Mouse (Mus musculus): Measurements from ENCODE around the gene E2f4. TPM values are rescaled to one million over a fixed set of nuclear protein-coding genes. Genes with fewer than 3 reads are reported as not detected.
A peak's percentile ranks its signal among the peaks of the same experiment; 100 is the strongest.

E2f4 gene
- polyA plus RNA-seq, 1 experiment: 41.2 TPM

DNA sequence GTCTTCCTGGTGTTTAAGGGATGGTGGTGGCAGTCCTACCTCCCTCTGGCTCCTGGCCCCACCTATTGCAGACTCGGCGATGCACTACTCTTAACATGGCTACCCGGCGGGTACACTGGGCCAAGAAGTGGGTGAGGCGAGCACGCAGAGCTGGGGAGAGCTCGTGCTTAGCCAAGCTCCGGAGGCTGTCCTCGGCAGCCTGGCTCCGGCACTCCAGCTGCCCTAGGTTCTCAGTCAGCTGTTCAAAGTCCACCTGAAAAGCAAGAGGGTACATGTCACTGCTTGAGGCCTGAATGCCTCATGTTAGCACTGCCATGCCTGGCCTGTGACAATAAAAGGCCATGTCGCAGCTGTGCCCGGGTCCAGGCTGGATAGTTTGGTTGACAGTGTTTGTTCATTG lies 32.9 kb downstream of the E2f4 start:
- no peaks in the 10 kb centered on the region for H3K27me3 ChIP-seq (replicated peaks)

DNA sequence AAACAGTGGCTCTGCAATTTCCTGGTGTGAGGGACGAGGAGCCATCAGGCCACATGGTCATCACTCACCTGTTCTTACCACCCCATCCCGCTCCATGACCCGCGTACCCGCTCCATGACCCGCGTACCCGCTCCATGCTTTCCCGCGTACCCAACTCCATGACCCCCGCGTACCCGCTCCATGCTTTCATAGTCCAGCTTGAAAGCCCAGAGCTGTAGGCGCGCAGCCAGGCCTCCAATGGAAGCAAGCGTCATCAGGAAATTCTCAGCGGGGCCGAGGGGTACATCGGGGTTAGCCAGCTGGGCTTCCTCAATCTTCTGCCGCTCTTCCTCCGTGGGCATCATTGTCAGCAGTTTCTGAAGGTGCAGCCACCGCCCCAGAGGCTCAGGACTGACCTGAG lies 34.0 kb downstream of the E2f4 start:
- H3K9me3 ChIP-seq: no peaks in the 10 kb centered on the region
- peak overlapping the region; percentile 31 for H3K4me3 ChIP-seq (replicated peaks)
- peaks cover 92% of the 10 kb centered on the region for H3K36me3 ChIP-seq (replicated peaks; ENCODE audit: low read length)
- TF ChIP-seq GATA1 (IDR thresholded peaks at IDR 0.05; ENCODE audit: borderline replicate concordance, low read length): no peak
- peaks cover 89% of the 10 kb centered on the region for H3K4me1 ChIP-seq
- no peaks in the 10 kb centered on the region for H3K27me3 ChIP-seq (replicated peaks)

More for the DNA sequence above, 32.9 kb downstream of the E2f4 start:
- TF ChIP-seq FLI1 (IDR thresholded peaks at IDR 0.05; ENCODE audit: low read length) (no peak), GATA1 (IDR thresholded peaks at IDR 0.05; ENCODE audit: borderline replicate concordance, low read length) (no peak)
- Histone ChIP-seq H3K4me1 (peaks cover 79% of the 10 kb centered on the region), H3K36me3 (replicated peaks; ENCODE audit: low read length) (peaks cover 80% of the 10 kb centered on the region), H3K9me3 (no peaks in the 10 kb centered on the region), H3K4me3 (replicated peaks) (no peak overlapping the region)

GRCm38 (mm10) chr8:105331931-105332330 lies 34.5 kb downstream of the E2f4 start:
- H3K9me3 ChIP-seq: no peaks in the 10 kb centered on the region
- TF ChIP-seq GATA1 (IDR thresholded peaks at IDR 0.05; ENCODE audit: borderline replicate concordance, low read length) (no peak), FLI1 (IDR thresholded peaks at IDR 0.05; ENCODE audit: low read length) (no peak)
- peak overlapping the region; percentile 15 for H3K4me3 ChIP-seq (replicated peaks)
- H3K27me3 ChIP-seq (replicated peaks): no peaks in the 10 kb centered on the region
- H3K4me1 ChIP-seq: peaks cover 90% of the 10 kb centered on the region
- peaks cover 96% of the 10 kb centered on the region for H3K36me3 ChIP-seq (replicated peaks; ENCODE audit: low read length)

DNA sequence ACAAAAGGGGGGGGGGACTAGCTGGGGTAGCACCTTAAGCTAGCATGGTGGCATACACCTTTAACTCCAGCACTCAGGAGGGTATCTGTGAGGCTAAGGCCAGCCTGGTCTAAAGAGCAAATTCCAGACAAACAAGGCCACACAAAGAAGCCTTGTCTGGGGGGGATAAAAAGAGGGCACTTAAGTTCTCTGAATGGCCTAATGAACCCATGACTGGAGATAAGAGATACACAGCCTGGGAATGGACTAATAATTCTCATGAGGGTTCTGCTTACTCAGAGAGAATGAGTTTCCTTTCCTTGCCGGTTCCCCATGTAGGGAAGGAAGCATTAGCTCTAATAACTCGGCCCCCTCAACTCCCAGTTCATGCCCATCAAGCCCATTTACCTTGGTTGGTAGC lies 35.1 kb downstream of the E2f4 start:
- peaks cover 90% of the 10 kb centered on the region for H3K4me1 ChIP-seq
- no peaks in the 10 kb centered on the region for H3K27me3 ChIP-seq (replicated peaks)
- TF ChIP-seq GATA1 (IDR thresholded peaks at IDR 0.05; ENCODE audit: borderline replicate concordance, low read length) (no peak), FLI1 (IDR thresholded peaks at IDR 0.05; ENCODE audit: low read length) (no peak)
- no peaks in the 10 kb centered on the region for H3K9me3 ChIP-seq
- H3K36me3 ChIP-seq (replicated peaks; ENCODE audit: low read length): peaks cover 99% of the 10 kb centered on the region
- H3K4me3 ChIP-seq (replicated peaks): no peak overlapping the region

DNA sequence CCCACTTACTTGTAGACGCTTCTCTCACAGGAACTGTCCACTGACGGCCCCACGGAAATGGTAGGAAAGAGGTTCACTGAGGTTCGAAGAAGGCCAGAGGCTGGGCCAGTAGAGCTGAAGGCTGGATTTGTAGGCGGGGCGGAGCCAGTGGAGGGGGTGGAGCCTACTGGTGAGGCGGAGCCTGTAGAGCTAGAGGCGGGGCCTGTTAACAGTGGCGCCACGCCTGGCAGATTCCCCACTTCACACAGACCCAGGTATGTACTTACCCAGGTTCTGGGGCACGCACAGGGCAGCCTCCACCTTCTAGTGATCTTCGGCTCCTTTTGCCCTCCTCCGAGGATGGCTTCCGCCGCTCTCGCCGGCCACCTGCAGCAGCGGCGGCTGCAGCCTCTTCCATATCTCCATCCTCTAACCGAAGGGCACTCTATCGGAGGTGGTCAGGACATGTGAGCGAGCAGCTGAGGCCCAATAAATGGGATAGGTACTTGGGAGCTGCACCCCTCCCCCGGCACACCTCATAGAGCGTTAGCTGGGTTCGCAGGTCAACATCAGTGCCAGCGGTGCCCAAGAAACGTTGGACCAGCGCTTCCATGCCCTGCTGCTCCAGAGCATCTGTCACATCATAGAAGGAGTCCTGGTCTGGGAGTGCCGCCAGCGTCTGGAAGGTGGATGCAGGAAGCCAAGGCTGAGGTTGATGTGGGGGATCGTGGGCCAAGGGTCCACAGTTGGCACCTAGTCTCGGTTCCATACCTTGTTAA lies 39.1 kb downstream of the E2f4 start:
- H3K4me1 ChIP-seq: peaks cover 91% of the 10 kb centered on the region
- no peaks in the 10 kb centered on the region for H3K9me3 ChIP-seq
- no peaks in the 10 kb centered on the region for H3K27me3 ChIP-seq (replicated peaks)
- H3K4me3 ChIP-seq (replicated peaks): peak overlapping the region; percentile 4
- no peak for TF ChIP-seq FLI1 (IDR thresholded peaks at IDR 0.05; ENCODE audit: low read length)
- TF ChIP-seq GATA1 (IDR thresholded peaks at IDR 0.05; ENCODE audit: borderline replicate concordance, low read length): no peak
- peaks cover 97% of the 10 kb centered on the region for H3K36me3 ChIP-seq (replicated peaks; ENCODE audit: low read length)

- peak overlapping the region; percentile 83 for H3K4me3 ChIP-seq (replicated peaks)
- TF ChIP-seq FLI1 (IDR thresholded peaks at IDR 0.05; ENCODE audit: low read length): no peak
- H3K36me3 ChIP-seq (replicated peaks; ENCODE audit: low read length): peaks cover 92% of the 10 kb centered on the region
- H3K4me1 ChIP-seq: peaks cover 95% of the 10 kb centered on the region
- H3K9me3 ChIP-seq: no peaks in the 10 kb centered on the region
- H3K27me3 ChIP-seq (replicated peaks): no peaks in the 10 kb centered on the region
Measured at GRCm38 (mm10) chr8:105338992-105339391, 41.5 kb downstream of the E2f4 start.

DNA sequence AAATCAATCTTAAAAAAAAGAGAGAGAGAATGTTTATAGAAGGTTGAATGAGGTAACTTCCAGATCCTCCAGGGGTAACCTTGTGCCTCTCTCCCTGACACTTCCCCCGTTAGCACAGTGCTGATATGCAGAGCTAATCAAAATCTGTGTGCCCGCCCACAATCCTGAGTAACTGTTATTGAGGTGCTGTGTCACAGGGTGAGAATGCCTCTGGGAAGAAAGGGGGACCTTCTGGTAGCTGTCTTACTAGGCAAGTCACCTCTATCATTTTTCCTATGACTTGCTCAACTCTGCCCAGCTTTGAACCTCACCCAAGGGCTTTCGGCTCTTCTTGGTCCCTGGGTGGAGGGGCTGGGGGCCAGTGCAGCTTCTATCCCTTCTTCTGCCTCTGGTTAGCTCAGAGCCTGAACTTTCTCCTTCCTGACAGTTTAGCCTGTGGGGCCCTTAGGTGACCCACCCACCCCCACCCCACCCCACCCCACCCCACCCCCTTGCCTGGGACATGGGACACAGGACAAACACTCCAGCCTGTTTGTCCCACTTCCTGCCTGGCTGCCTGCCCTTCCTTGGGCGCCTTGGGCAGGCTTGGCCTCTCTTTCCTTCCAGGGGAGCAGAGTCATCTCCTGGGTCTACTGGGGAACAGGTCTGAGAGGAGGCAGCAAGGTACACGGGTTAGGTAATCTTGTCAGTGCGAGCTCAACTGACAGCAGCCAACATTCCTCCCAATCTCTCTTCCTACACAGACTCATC lies 42.6 kb downstream of the E2f4 start:
- H3K4me3 ChIP-seq (replicated peaks): peak overlapping the region; percentile 83
- no peaks in the 10 kb centered on the region for H3K9me3 ChIP-seq
- no peak for TF ChIP-seq FLI1 (IDR thresholded peaks at IDR 0.05; ENCODE audit: low read length)
- no peak for TF ChIP-seq GATA1 (IDR thresholded peaks at IDR 0.05; ENCODE audit: borderline replicate concordance, low read length)
- H3K27me3 ChIP-seq (replicated peaks): no peaks in the 10 kb centered on the region
- H3K36me3 ChIP-seq (replicated peaks; ENCODE audit: low read length): peaks cover 90% of the 10 kb centered on the region
- H3K4me1 ChIP-seq: peaks cover 99% of the 10 kb centered on the region

DNA sequence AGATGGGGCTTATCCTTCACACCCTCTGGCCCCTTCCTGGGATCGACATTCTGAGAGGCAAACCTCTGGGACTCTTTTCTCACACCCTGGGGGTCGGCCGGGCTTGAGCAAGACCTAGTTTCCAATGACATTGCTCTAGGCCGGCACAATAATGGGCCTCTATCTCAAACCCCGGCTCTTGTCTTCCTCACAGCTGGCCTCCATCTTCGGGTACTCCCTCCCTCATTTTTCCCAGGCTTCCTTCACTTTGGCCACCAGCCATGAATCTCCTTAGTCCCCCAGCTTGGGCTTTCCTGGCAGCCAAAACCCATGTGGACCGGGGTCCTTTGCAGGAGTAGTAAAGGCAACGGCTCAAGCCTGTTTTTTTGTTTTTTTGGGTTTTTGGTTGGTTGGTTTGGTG lies 43.9 kb downstream of the E2f4 start:
- H3K4me1 ChIP-seq: peaks cover 100% of the 10 kb centered on the region
- peaks cover 79% of the 10 kb centered on the region for H3K36me3 ChIP-seq (replicated peaks; ENCODE audit: low read length)

DNA sequence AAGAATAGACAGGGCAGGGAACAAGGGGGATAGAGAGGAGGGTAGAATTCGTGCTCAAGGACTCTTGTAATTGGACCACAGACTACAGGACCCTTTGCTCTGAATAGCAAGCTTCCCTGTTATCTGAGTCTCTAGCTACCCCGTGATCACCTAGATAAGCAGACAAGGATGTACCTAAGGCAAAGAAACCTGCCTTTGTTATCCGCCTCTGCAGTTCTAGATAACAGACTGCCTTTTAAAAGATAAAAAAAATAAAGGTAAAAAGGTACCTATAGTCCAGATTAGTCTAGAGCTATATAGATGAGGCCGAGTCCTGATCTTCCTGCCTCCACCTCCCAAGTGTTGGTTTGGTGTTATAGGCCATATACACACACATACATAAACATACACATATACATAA lies 45.3 kb downstream of the E2f4 start:
- peaks cover 91% of the 10 kb centered on the region for H3K4me1 ChIP-seq
- H3K9me3 ChIP-seq: no peaks in the 10 kb centered on the region
- H3K27me3 ChIP-seq (replicated peaks): no peaks in the 10 kb centered on the region
- peaks cover 66% of the 10 kb centered on the region for H3K36me3 ChIP-seq (replicated peaks; ENCODE audit: low read length)
- peak overlapping the region; percentile 80 for H3K4me3 ChIP-seq (replicated peaks)
- TF ChIP-seq FLI1 (IDR thresholded peaks at IDR 0.05; ENCODE audit: low read length) (no peak), GATA1 (IDR thresholded peaks at IDR 0.05; ENCODE audit: borderline replicate concordance, low read length) (no peak)

More for the DNA sequence above, 43.9 kb downstream of the E2f4 start:
- TF ChIP-seq FLI1 (IDR thresholded peaks at IDR 0.05; ENCODE audit: low read length) (no peak), GATA1 (IDR thresholded peaks at IDR 0.05; ENCODE audit: borderline replicate concordance, low read length) (no peak)
- H3K27me3 ChIP-seq (replicated peaks): no peaks in the 10 kb centered on the region
- H3K4me3 ChIP-seq (replicated peaks): peak overlapping the region; percentile 76
- no peaks in the 10 kb centered on the region for H3K9me3 ChIP-seq

Measured in megakaryocyte, embryonic 14.5 days (primary cell).